Mouse (Mus musculus) MEL (cell line): ENCODE data around the gene Csde1. TPM values are rescaled to one million over a fixed set of nuclear protein-coding genes. Genes with fewer than 3 reads are reported as not detected.

Experiments
- DNase-seq: peaks from one replicate; pipeline ENCODE4 v3.0.0; 2011; ENCODE audit warnings: low read depth, low spot score
- H3K27ac ChIP-seq: 2 replicates; pipeline ENCODE4 v1.5.1; 2012; ENCODE audit warnings: low read depth, mild to moderate bottlenecking, control low read depth, low read length, moderate library complexity; ENCODE audit not compliant: control insufficient read depth
- H3K27me3 ChIP-seq, 2 experiments: fragments of 150-350 bp in 1 of 2; sonication (generic) in 1 of 2; 2 replicates each; pipeline ENCODE4 v1.6.1; 2012; ENCODE audit warnings: low read length in 2 of 2, mild to moderate bottlenecking in 2 of 2, improper control_type of control experiment in 1 of 2, moderate library complexity in 1 of 2; ENCODE audit not compliant: insufficient read depth in 2 of 2, control insufficient read depth in 1 of 2
- H3K36me3 ChIP-seq, 2 experiments: 2 replicates each; pipeline ENCODE4 v1.6.1; 2012 to 2014; ENCODE audit warnings: low read length in 2 of 2, improper control_type of control experiment in 1 of 2, inconsistent platforms in 1 of 2, mild to moderate bottlenecking in 1 of 2; ENCODE audit not compliant: insufficient read depth in 2 of 2, control insufficient read depth in 1 of 2
- H3K4me1 ChIP-seq, 2 experiments: fragments of 150-350 bp in 1 of 2; sonication (generic) in 1 of 2; 2 replicates each; pipeline ENCODE4 v1.6.1; 2012; ENCODE audit warnings: low read length in 2 of 2, improper control_type of control experiment in 1 of 2, mild to moderate bottlenecking in 1 of 2; ENCODE audit not compliant: insufficient read depth in 2 of 2, control insufficient read depth in 1 of 2
- H3K4me3 ChIP-seq, 2 experiments: fragments of 150-350 bp in 1 of 2; sonication (generic) in 1 of 2; 2 replicates each; pipeline ENCODE4 v1.5.1; 2012; ENCODE audit warnings: low read depth in 2 of 2, low read length in 2 of 2, mild to moderate bottlenecking in 2 of 2, moderate library complexity in 2 of 2, control low read depth in 1 of 2, improper control_type of control experiment in 1 of 2; ENCODE audit not compliant: control insufficient read depth in 1 of 2, insufficient read depth in 1 of 2
- H3K79me2 ChIP-seq: 2 replicates; pipeline ENCODE4 v1.6.1; 2012; ENCODE audit warnings: mild to moderate bottlenecking, low read length, moderate library complexity; ENCODE audit not compliant: control insufficient read depth, poor library complexity, insufficient read depth
- H3K9ac ChIP-seq: 2 replicates; pipeline ENCODE4 v1.6.1; 2012; ENCODE audit warnings: low read depth, mild to moderate bottlenecking, control low read depth, low read length, moderate library complexity; ENCODE audit not compliant: control insufficient read depth, poor library complexity, severe bottlenecking
- H3K9me3 ChIP-seq: fragments of 150-350 bp; sonication (generic); replicated peaks from 2 replicates; pipeline ENCODE4 v1.6.1; 2012; ENCODE audit warnings: mild to moderate bottlenecking, low read length, improper control_type of control experiment, moderate library complexity; ENCODE audit not compliant: insufficient read depth
- BHLHE40 ChIP-seq: IDR thresholded peaks from 2 replicates; pipeline ENCODE4 v1.6.1; 2012; ENCODE audit warnings: low read depth, mild to moderate bottlenecking, inconsistent platforms, low read length, improper control_type of control experiment, borderline replicate concordance
- CHD2 ChIP-seq: IDR thresholded peaks from 2 replicates; pipeline ENCODE4 v1.6.1; 2011; ENCODE audit warnings: low read length, improper control_type of control experiment
- CTCF ChIP-seq, 3 experiments: IDR thresholded peaks in 2 of 3; conservative IDR thresholded peaks in 1 of 3; 2 replicates each; pipeline ENCODE4 v1.5.1; 2011 to 2012; ENCODE audit warnings: low read length in 3 of 3, low read depth in 2 of 3, mild to moderate bottlenecking in 2 of 3, improper control_type of control experiment in 1 of 3, inconsistent platforms in 1 of 3, mixed read lengths in 1 of 3, moderate library complexity in 1 of 3; ENCODE audit not compliant: control insufficient read depth in 1 of 3, insufficient read depth in 1 of 3, poor library complexity in 1 of 3, severe bottlenecking in 1 of 3
- ELF1 ChIP-seq: IDR thresholded peaks from 2 replicates; pipeline ENCODE4 v1.6.1; 2014; ENCODE audit warnings: low read depth, mild to moderate bottlenecking, inconsistent platforms, low read length, improper control_type of control experiment, moderate library complexity
- EP300 ChIP-seq, 2 experiments: IDR thresholded peaks; 2 replicates each; pipeline ENCODE4 v1.6.1; 2011; ENCODE audit warnings: improper control_type of control experiment in 2 of 2, low read length in 2 of 2, low read depth in 1 of 2, mild to moderate bottlenecking in 1 of 2
- ETS1 ChIP-seq: IDR thresholded peaks from 2 replicates; pipeline ENCODE4 v1.6.1; 2012; ENCODE audit warnings: low read depth, mild to moderate bottlenecking, inconsistent platforms, low read length, improper control_type of control experiment, moderate library complexity
- HCFC1 ChIP-seq: IDR thresholded peaks from 2 replicates; pipeline ENCODE4 v1.6.1; 2012; ENCODE audit warnings: low read depth, mild to moderate bottlenecking, inconsistent platforms, low read length, improper control_type of control experiment, moderate library complexity
- JUND ChIP-seq: IDR thresholded peaks from 2 replicates; pipeline ENCODE4 v1.6.1; 2011; ENCODE audit warnings: low read depth, mild to moderate bottlenecking, improper control_type of control experiment, low read length
- KAT2A ChIP-seq: conservative IDR thresholded peaks from 2 replicates; pipeline ENCODE4 v1.6.1; 2012; ENCODE audit warnings: low read depth, low read length, improper control_type of control experiment, inconsistent platforms
- MAFK ChIP-seq: IDR thresholded peaks from 2 replicates; pipeline ENCODE4 v1.6.1; 2011; ENCODE audit warnings: low read depth, mild to moderate bottlenecking, low read length, improper control_type of control experiment, borderline replicate concordance
- MAX ChIP-seq: IDR thresholded peaks from 2 replicates; pipeline ENCODE4 v1.6.1; 2011; ENCODE audit warnings: low read length, improper control_type of control experiment
- MAZ ChIP-seq: IDR thresholded peaks from 2 replicates; pipeline ENCODE4 v1.6.1; 2012; ENCODE audit warnings: low read depth, mild to moderate bottlenecking, inconsistent platforms, low read length, improper control_type of control experiment
- MEF2A ChIP-seq: IDR thresholded peaks from 2 replicates; pipeline ENCODE4 v1.6.1; 2014; ENCODE audit warnings: low read depth, mild to moderate bottlenecking, inconsistent platforms, low read length, improper control_type of control experiment; ENCODE audit not compliant: poor library complexity, insufficient replicate concordance, severe bottlenecking; ENCODE audit errors: extremely low read depth
- MXI1 ChIP-seq: IDR thresholded peaks from 2 replicates; pipeline ENCODE4 v1.6.1; 2011; ENCODE audit warnings: mild to moderate bottlenecking, low read depth, low read length, improper control_type of control experiment
- MYB ChIP-seq: IDR thresholded peaks from 2 replicates; pipeline ENCODE4 v1.6.1; 2011; ENCODE audit warnings: mild to moderate bottlenecking, low read depth, low read length, improper control_type of control experiment
- MYC ChIP-seq: IDR thresholded peaks from 2 replicates; pipeline ENCODE4 v1.6.1; 2011; ENCODE audit warnings: low read depth, mild to moderate bottlenecking, low read length, improper control_type of control experiment, moderate library complexity
- NELFE ChIP-seq: IDR thresholded peaks from 2 replicates; pipeline ENCODE4 v1.6.1; 2011; ENCODE audit warnings: low read depth, low read length, improper control_type of control experiment
- NRF1 ChIP-seq: IDR thresholded peaks from 2 replicates; pipeline ENCODE4 v1.6.1; 2014; ENCODE audit warnings: low read depth, mild to moderate bottlenecking, inconsistent platforms, low read length, improper control_type of control experiment, moderate library complexity; ENCODE audit not compliant: poor library complexity, insufficient read depth, severe bottlenecking
- POLR2A ChIP-seq, 2 experiments: IDR thresholded peaks; 2 replicates each; pipeline ENCODE4 v1.6.1; 2011 to 2012; ENCODE audit warnings: low read length in 2 of 2, mild to moderate bottlenecking in 2 of 2, control low read depth in 1 of 2, improper control_type of control experiment in 1 of 2, low read depth in 1 of 2, moderate library complexity in 1 of 2; ENCODE audit not compliant: control insufficient read depth in 1 of 2, insufficient read depth in 1 of 2, poor library complexity in 1 of 2
- POLR2AphosphoS2 ChIP-seq: IDR thresholded peaks from 2 replicates; pipeline ENCODE4 v1.6.1; 2011; ENCODE audit warnings: low read length, improper control_type of control experiment
- POLR2AphosphoS5 ChIP-seq: IDR thresholded peaks from 2 replicates; pipeline ENCODE4 v1.6.1; 2012; ENCODE audit warnings: low read depth, borderline replicate concordance, mild to moderate bottlenecking, inconsistent platforms, low read length, moderate library complexity, mixed read lengths
- RAD21 ChIP-seq: IDR thresholded peaks from 2 replicates; pipeline ENCODE4 v1.6.1; 2011; ENCODE audit warnings: mild to moderate bottlenecking, low read depth, low read length, improper control_type of control experiment
- RCOR1 ChIP-seq: IDR thresholded peaks from 2 replicates; pipeline ENCODE4 v1.6.1; 2012; ENCODE audit warnings: low read depth, mild to moderate bottlenecking, inconsistent platforms, low read length, improper control_type of control experiment
- TBP ChIP-seq: IDR thresholded peaks from 2 replicates; pipeline ENCODE4 v1.8.0; 2011; ENCODE audit warnings: low read depth, low read length, improper control_type of control experiment
- USF2 ChIP-seq, 2 experiments: IDR thresholded peaks; 2 replicates each; pipeline ENCODE4 v1.6.1; 2011 to 2012; ENCODE audit warnings: improper control_type of control experiment in 2 of 2, low read length in 2 of 2, borderline replicate concordance in 1 of 2, inconsistent platforms in 1 of 2, low read depth in 1 of 2, mild to moderate bottlenecking in 1 of 2; ENCODE audit not compliant: insufficient read depth in 1 of 2
- ZC3H11A ChIP-seq: IDR thresholded peaks from 2 replicates; pipeline ENCODE4 v1.6.1; 2012; ENCODE audit warnings: low read depth, mild to moderate bottlenecking, inconsistent platforms, low read length, improper control_type of control experiment
- ZKSCAN1 ChIP-seq: IDR thresholded peaks from 2 replicates; pipeline ENCODE4 v1.6.1; 2012; ENCODE audit warnings: low read depth, mild to moderate bottlenecking, inconsistent platforms, low read length, improper control_type of control experiment, moderate library complexity
- ZMIZ1 ChIP-seq: IDR thresholded peaks from 2 replicates; pipeline ENCODE4 v1.6.1; 2012; ENCODE audit warnings: low read depth, mild to moderate bottlenecking, inconsistent platforms, low read length, improper control_type of control experiment, moderate library complexity
- polyA plus RNA-seq, 2 experiments: library from polyadenylated mRNA; stranded (reverse) in 1 of 2; unstranded in 1 of 2; fragments of >175 nt in 1 of 2; fragments of >200 nt in 1 of 2; gene quantifications; 2 replicates each; pipeline versions ENCODE4 v1.2.1 to v1.2.4; 2012; ENCODE audit warnings: low replicate concordance in 2 of 2, low read depth in 1 of 2; ENCODE audit not compliant: insufficient read length in 2 of 2, insufficient read depth in 1 of 2, missing spikeins in 1 of 2
- total RNA-seq: library from RNA; depleted of rRNA; stranded (reverse); fragments of 300-350 nt; gene quantifications from 2 replicates; pipeline ENCODE4 v1.2.3, GENCODE M21; 2012; rRNA removed

The Csde1 gene
- total RNA-seq = 189 and 197 TPM in 2 replicates
- polyA plus RNA-seq = 100 to 1,000 TPM; 142 to 202 TPM

- peak within 1 kb of the TSS; percentile 91 for H3K9ac ChIP-seq
- peak within 1 kb of the TSS; percentile 88 for H3K27ac ChIP-seq
- peaks cover 16 to 25% of the 10 kb centered on the region in 2 experiments for H3K4me1 ChIP-seq
- peak; percentile 99 for DNase-seq
- peaks cover 3 to 44% of the 10 kb centered on the region in 2 experiments; a peak in 3 of 4 replicates for H3K36me3 ChIP-seq
- peaks cover 43% of the 10 kb centered on the region for H3K79me2 ChIP-seq
- no peaks in the 10 kb centered on the region for H3K27me3 ChIP-seq
- no peaks in the 10 kb centered on the region for H3K9me3 ChIP-seq
- peak within 1 kb of the TSS; percentile 74 to 78 for H3K4me3 ChIP-seq
- TF ChIP-seq MAX (peak; percentile 85), ZMIZ1 (peak; percentile 94), POLR2AphosphoS5 (peak; percentile 47; the same call in 1 of the 2 replicates), MEF2A (no peak), MAFK (no peak), ETS1 (peak; percentile 55), TBP (peak; percentile 80), KAT2A (0 out of 2 replicates have a peak, but pooled peaks have one; percentile 22), USF2 (IDR thresholded peaks at IDR 0.05; ENCODE audit: borderline replicate concordance in 1 of 2, insufficient read depth in 1 of 2, low read depth in 1 of 2, low read length in 2 of 2) (no peak), MYC (peak; percentile 74; the same call in 1 of the 2 replicates), MAZ (peak; percentile 82), CHD2 (peak; percentile 94), POLR2AphosphoS2 (peak; percentile 87), JUND (no peak), MYB (no peak), NRF1 (peak; percentile 87), MXI1 (peak; percentile 76), ELF1 (no peak), ZC3H11A (no peak; the same call in 1 of the 2 replicates), HCFC1 (peak; percentile 63; the same call in 1 of the 2 replicates), CTCF (IDR thresholded peaks at IDR 0.05 in 2 of 3, conservative IDR thresholded peaks at IDR 0.05 in 1 of 3; ENCODE audit: control insufficient read depth in 1 of 3, insufficient read depth in 1 of 3, low read depth in 2 of 3, low read length in 3 of 3, poor library complexity in 1 of 3, severe bottlenecking in 1 of 3) (0 out of 6 replicates have a peak, but pooled peaks of 1 of the 3 experiments have one; percentile 5), RCOR1 (peak; percentile 60), NELFE (peak; percentile 87), BHLHE40 (peak; percentile 20; the same call in 1 of the 2 replicates), EP300 (IDR thresholded peaks at IDR 0.05; ENCODE audit: low read depth in 1 of 2, low read length in 2 of 2) (no peak), POLR2A (IDR thresholded peaks at IDR 0.05; ENCODE audit: control insufficient read depth in 1 of 2, insufficient read depth in 1 of 2, low read depth in 1 of 2, low read length in 2 of 2, poor library complexity in 1 of 2) (peak; percentile 92 to 93; a peak in 3 of 4 replicates), RAD21 (no peak), ZKSCAN1 (no peak)
Observed at GRCm38 (mm10) chr3:103020249-103020942, at the start of gene Csde1. TSS of gene Csde1 (plus strand) at chr3:103020426.
